In the genomic region with DNA sequence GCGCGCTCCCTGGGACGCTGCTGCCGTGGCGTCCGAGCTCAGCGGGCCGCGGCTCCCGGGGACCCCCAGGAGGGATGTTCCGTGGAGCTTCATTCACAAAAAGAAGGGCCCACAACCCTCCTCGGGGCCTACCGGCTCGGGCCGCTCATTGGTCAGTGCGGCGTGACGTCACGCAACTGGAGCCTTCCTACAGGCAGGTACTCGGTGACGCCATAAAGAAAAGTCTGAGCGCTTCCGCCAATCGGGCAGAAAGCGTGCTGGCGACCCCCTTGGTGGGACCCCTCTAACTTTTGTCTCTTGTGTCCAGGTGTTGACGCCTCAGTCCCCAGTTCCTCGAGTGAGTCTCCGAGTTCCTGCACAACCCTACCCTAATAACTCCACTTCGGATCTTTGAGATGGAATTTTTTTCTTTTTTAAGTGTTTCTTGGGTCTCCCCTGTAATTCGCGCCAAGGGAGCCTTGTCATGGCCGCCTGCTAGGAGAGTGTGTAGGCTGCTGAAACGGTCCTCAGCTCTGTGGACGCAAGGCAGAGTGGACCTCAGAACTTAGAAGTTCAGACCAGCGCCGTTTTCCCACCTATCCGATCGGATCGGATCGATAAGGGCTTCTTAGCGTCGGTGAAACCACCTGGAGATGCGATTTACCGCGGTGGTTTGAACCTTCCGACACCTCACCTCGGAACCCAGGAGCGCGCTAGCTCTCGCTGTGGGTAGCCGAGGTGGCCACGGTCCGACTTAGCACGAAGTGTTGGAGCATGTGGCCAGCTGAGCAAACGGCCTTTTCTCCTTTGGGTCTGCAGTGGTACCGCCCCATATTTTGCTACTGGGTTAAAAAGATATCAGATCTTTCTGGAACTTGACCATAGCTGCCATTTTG, we compare ENCODE assay signal across 8 mouse cellular contexts. TPM values are rescaled to one million over a fixed set of nuclear protein-coding genes. Genes with fewer than 3 reads are reported as not detected.
DNase-seq lines count a peak whose midpoint lies in the region; ATAC-seq and TF ChIP-seq lines count a peak whose summit lies in the region.

A gene (minus strand): TSS at position 412 of the 875 bp plus-strand sequence.

- no peaks in the 10 kb centered on the region for H3K27me3 ChIP-seq in cerebellum, adult 2 months (ENCODE audit: control insufficient read depth, insufficient read depth, low read length)
- peaks cover 42% of the 10 kb centered on the region for H3K27me3 ChIP-seq in hindbrain, embryonic 13.5 days

- no peaks in the 10 kb centered on the region; the same call in 1 of the 2 replicates for H3K4me1 ChIP-seq in cerebellum, adult 2 months (ENCODE audit: control insufficient read depth, insufficient read depth, low read length)
- H3K4me1 ChIP-seq in hindbrain, embryonic 13.5 days (replicated peaks), result peaks cover 14% of the 10 kb centered on the region

- peak within 1 kb of the TSS; percentile 84 for H3K9ac ChIP-seq in hindbrain, embryonic 13.5 days

- DNase-seq in NIH3T3 (ENCODE audit: low read depth), result peak; percentile 93
- DNase-seq in cerebellum, adult 2 months, result peak; percentile 77 to 80
- peak; percentile 56 to 61 for DNase-seq in layer of hippocampus, postnatal 36 days
- peak; percentile 65 for DNase-seq in lung, postnatal 14 days
- DNase-seq in ovary, postnatal 36 days (ENCODE audit: low spot score), result peak; percentile 75
- peak; percentile 75 for DNase-seq in thymus, postnatal 25 days

- ATAC-seq in frontal cortex, adult (ENCODE audit: low TSS enrichment), result peak; percentile 92
- peak; percentile 95 for ATAC-seq in hindbrain, embryonic 13.5 days (ENCODE audit: low FRiP score)

- 15% methylated on average over 57 of the region's 57 CpGs for WGBS in cerebellum, adult 2 months
- under 1% methylated on average over 57 of the region's 57 CpGs for WGBS in hindbrain, embryonic 13.5 days

- no peak within 1 kb of the TSS for H3K27ac ChIP-seq in cerebellum, adult 2 months (ENCODE audit: insufficient read depth, low read length)
- H3K27ac ChIP-seq in hindbrain, embryonic 13.5 days, result no peak within 1 kb of the TSS

- no peak for TF ChIP-seq POLR2A in cerebellum, adult 2 months (IDR thresholded peaks at IDR 0.05; ENCODE audit: borderline replicate concordance, insufficient read depth, low read length)

- H3K4me2 ChIP-seq in hindbrain, embryonic 13.5 days, result peak within 1 kb of the TSS; percentile 99

- no peak for TF ChIP-seq CTCF in cerebellum, adult 2 months (IDR thresholded peaks at IDR 0.05; ENCODE audit: borderline replicate concordance, insufficient read depth, low read depth, low read length)

- H3K36me3 ChIP-seq in hindbrain, embryonic 13.5 days, result no peaks in the 10 kb centered on the region

- peak within 1 kb of the TSS; percentile 66 for H3K4me3 ChIP-seq in cerebellum, adult 2 months (replicated peaks; ENCODE audit: insufficient read depth, low read depth, low read length)
- H3K4me3 ChIP-seq in hindbrain, embryonic 13.5 days, result peak within 1 kb of the TSS; percentile 80

- no peaks in the 10 kb centered on the region for H3K9me3 ChIP-seq in hindbrain, embryonic 13.5 days

RNA-seq across cellular contexts. Expression of the gene that starts here (rescaled TPM):
- polyA plus RNA-seq in cerebellum, adult 2 months (2012; rRNA removed), result 15.3 and 17.0 TPM in 2 replicates
- polyA plus RNA-seq in hindbrain, embryonic 13.5 days (2015; fragmentation: Nextera tagmentation; extraction: Ambion mirVana), result 4.2 and 4.3 TPM in 2 replicates
- 10 to 100 TPM in 1 of 2 experiments, 1 to 10 TPM in 1; 8.8 to 10.2 TPM for total RNA-seq in layer of hippocampus, postnatal 36 days (2021)
